In the genomic region with DNA sequence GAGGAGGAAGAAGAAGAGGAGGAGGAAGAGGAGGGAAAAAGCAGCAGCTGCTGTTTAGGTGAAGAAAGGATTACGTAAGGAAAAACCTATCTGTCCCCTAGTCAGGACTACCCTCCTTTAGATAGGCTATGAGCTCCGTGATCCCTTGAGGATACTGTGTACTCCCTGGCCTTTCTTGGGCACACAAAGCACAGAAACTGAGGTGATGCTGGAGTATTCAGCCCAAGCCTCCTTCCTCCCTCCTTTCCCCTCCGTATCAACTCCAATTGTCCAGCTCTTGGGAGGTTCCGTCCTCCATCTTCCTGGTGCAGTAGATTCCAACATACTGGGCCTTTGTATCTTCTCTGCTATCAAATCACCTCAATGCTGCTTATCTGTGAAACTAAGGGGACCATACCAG, we compare ENCODE assay signal across 14 mouse cellular contexts. TPM values are rescaled to one million over a fixed set of nuclear protein-coding genes. Genes with fewer than 3 reads are reported as not detected.
DNase-seq lines count a peak whose midpoint lies in the region; ATAC-seq lines count a peak whose summit lies in the region.
"Had no signal": no experiment of that assay in that cellular context is flagged by ENCODE, and none has a peak within 500 bp of the region (broad histone marks: within the 10 kb centered on the region; RNA-seq: fewer than 3 reads in every experiment).

No protein-coding gene starts in this region.

- H3K36me3 ChIP-seq in heart, embryonic 11.5 days (ENCODE audit: control insufficient read depth, insufficient read depth, low read length), result peaks cover 22% of the 10 kb centered on the region
- H3K36me3 ChIP-seq in kidney, embryonic 15.5 days, result peaks cover 55% of the 10 kb centered on the region
- H3K36me3 ChIP-seq in neural tube, embryonic 12.5 days, result peaks cover 16% of the 10 kb centered on the region

- peaks cover 39% of the 10 kb centered on the region for H3K4me1 ChIP-seq in heart, embryonic 11.5 days (ENCODE audit: control insufficient read depth, insufficient read depth, low read length)
- peaks cover 45% of the 10 kb centered on the region for H3K4me1 ChIP-seq in kidney, embryonic 15.5 days
- peaks cover 38% of the 10 kb centered on the region for H3K4me1 ChIP-seq in neural tube, embryonic 12.5 days

- peak overlapping the region; percentile 77 for H3K4me2 ChIP-seq in heart, embryonic 11.5 days
- peak overlapping the region; percentile 93 for H3K4me2 ChIP-seq in kidney, embryonic 15.5 days
- H3K4me2 ChIP-seq in neural tube, embryonic 12.5 days (replicated peaks), result 0 out of 2 replicates have a peak overlapping the region, but pooled peaks have one; percentile 46

- no peak overlapping the region; the same call in 1 of the 2 replicates for H3K9ac ChIP-seq in heart, embryonic 11.5 days (ENCODE audit: low read depth, low read length)
- 0 out of 2 replicates have a peak overlapping the region, but pooled peaks have one; percentile 33 for H3K9ac ChIP-seq in kidney, embryonic 15.5 days
- no peak overlapping the region for H3K9ac ChIP-seq in neural tube, embryonic 12.5 days

- H3K27me3 ChIP-seq in heart, embryonic 11.5 days (ENCODE audit: control insufficient read depth, insufficient read depth, low read length), result no peaks in the 10 kb centered on the region
- no peaks in the 10 kb centered on the region for H3K27me3 ChIP-seq in kidney, embryonic 15.5 days
- no peaks in the 10 kb centered on the region for H3K27me3 ChIP-seq in neural tube, embryonic 12.5 days (replicated peaks)

- 87% methylated on average over 4 of the region's 4 CpGs for WGBS in heart, embryonic 11.5 days (ENCODE audit: insufficient replicate concordance)
- 86% methylated on average over 4 of the region's 4 CpGs for WGBS in kidney, embryonic 15.5 days
- WGBS in neural tube, embryonic 12.5 days, result 94% methylated on average over 4 of the region's 4 CpGs

- intact Hi-C loops in heart, postnatal 10 days (cut with DNase I), result no loop called here

- H3K4me3 ChIP-seq in heart, embryonic 11.5 days (ENCODE audit: low read depth, low read length), result no peak overlapping the region
- no peak overlapping the region for H3K4me3 ChIP-seq in kidney, embryonic 15.5 days (replicated peaks)
- no peak overlapping the region for H3K4me3 ChIP-seq in neural tube, embryonic 12.5 days

- no peak for DNase-seq in heart, postnatal 10 days
- DNase-seq in kidney, postnatal 14 days, result no peak
- no peak for DNase-seq in neural tube, embryonic 10.5 days (ENCODE audit: extremely low spot score, low spot score)
- no peak for DNase-seq in cerebellum, adult 18-20 months
- no peak for DNase-seq in gastrocnemius, postnatal 10 days
- DNase-seq: kidney, adult 9 months; right cerebral cortex, postnatal 14 days had no signal

- ATAC-seq in heart, embryonic 11.5 days (replicated peaks; ENCODE audit: insufficient number of reproducible peaks, low FRiP score, low TSS enrichment), result no peak
- ATAC-seq in kidney, embryonic 15.5 days (replicated peaks; ENCODE audit: low FRiP score), result no peak
- no peak for ATAC-seq in neural tube, embryonic 12.5 days (ENCODE audit: low FRiP score, low read depth)

- H3K27ac ChIP-seq in heart, embryonic 11.5 days (ENCODE audit: low read depth, low read length), result no peak overlapping the region
- H3K27ac ChIP-seq in kidney, embryonic 15.5 days, result no peak overlapping the region
- H3K27ac ChIP-seq in neural tube, embryonic 12.5 days, result no peak overlapping the region

- H3K9me3 ChIP-seq in heart, embryonic 11.5 days (replicated peaks; ENCODE audit: control insufficient read depth, low read length), result peaks cover 3% of the 10 kb centered on the region; the same call in 1 of the 2 replicates
- no peaks in the 10 kb centered on the region for H3K9me3 ChIP-seq in kidney, embryonic 15.5 days (replicated peaks)
- no peaks in the 10 kb centered on the region for H3K9me3 ChIP-seq in neural tube, embryonic 12.5 days
- H3K9me3 ChIP-seq: heart, embryonic 10.5 days had no signal

RNA-seq across cellular contexts. Expression of gene Snx33, which starts 5.4 kb away (rescaled TPM):
- 4.5 and 5.2 TPM in 2 replicates for polyA plus RNA-seq in heart, embryonic 11.5 days (2014; fragmentation: Nextera tagmentation; extraction: Ambion mirVana)
- total RNA-seq in heart, postnatal 10 days (2021), result 10 to 100 TPM; 11.5 to 13.1 TPM
- polyA plus RNA-seq in kidney, embryonic 15.5 days (2015; fragmentation: Nextera tagmentation; extraction: Ambion mirVana), result 9.2 and 10.5 TPM in 2 replicates
- polyA plus RNA-seq in neural tube, embryonic 12.5 days (2016; fragmentation: Nextera tagmentation; extraction: Ambion mirVana), result 5.6 and 6.5 TPM in 2 replicates
- total RNA-seq in gastrocnemius, postnatal 10 days (2021), result 1 to 10 TPM; 7.0 to 9.3 TPM

RNA-seq across cellular contexts. Expression of gene Imp3, which starts 14.5 kb away (rescaled TPM):
- polyA plus RNA-seq in heart, embryonic 11.5 days (2014; fragmentation: Nextera tagmentation; extraction: Ambion mirVana), result 65.6 and 66.0 TPM in 2 replicates
- total RNA-seq in heart, postnatal 10 days (2021), result 10 to 100 TPM; 45.5 to 48.7 TPM
- 90.8 and 93.7 TPM in 2 replicates for polyA plus RNA-seq in kidney, embryonic 15.5 days (2015; fragmentation: Nextera tagmentation; extraction: Ambion mirVana)
- 67.8 and 71.7 TPM in 2 replicates for polyA plus RNA-seq in neural tube, embryonic 12.5 days (2016; fragmentation: Nextera tagmentation; extraction: Ambion mirVana)
- total RNA-seq in gastrocnemius, postnatal 10 days (2021), result 10 to 100 TPM; 43.0 to 46.6 TPM

RNA-seq across cellular contexts. Expression of gene Snupn, which starts 27.9 kb away (rescaled TPM):
- 19.0 and 21.6 TPM in 2 replicates for polyA plus RNA-seq in heart, embryonic 11.5 days (2014; fragmentation: Nextera tagmentation; extraction: Ambion mirVana)
- 1 to 10 TPM; 8.8 to 9.1 TPM for total RNA-seq in heart, postnatal 10 days (2021)
- 24.1 and 28.3 TPM in 2 replicates for polyA plus RNA-seq in kidney, embryonic 15.5 days (2015; fragmentation: Nextera tagmentation; extraction: Ambion mirVana)
- 28.2 and 28.7 TPM in 2 replicates for polyA plus RNA-seq in neural tube, embryonic 12.5 days (2016; fragmentation: Nextera tagmentation; extraction: Ambion mirVana)
- total RNA-seq in gastrocnemius, postnatal 10 days (2021), result 1 to 10 TPM; 6.4 to 6.8 TPM

RNA-seq across cellular contexts. Expression of gene Cspg4, which starts 57.9 kb away (rescaled TPM):
- polyA plus RNA-seq in heart, embryonic 11.5 days (2014; fragmentation: Nextera tagmentation; extraction: Ambion mirVana), result 18.6 and 22.0 TPM in 2 replicates
- total RNA-seq in heart, postnatal 10 days (2021), result 10 to 100 TPM; 42.6 to 43.4 TPM
- 25.0 and 26.5 TPM in 2 replicates for polyA plus RNA-seq in kidney, embryonic 15.5 days (2015; fragmentation: Nextera tagmentation; extraction: Ambion mirVana)
- polyA plus RNA-seq in neural tube, embryonic 12.5 days (2016; fragmentation: Nextera tagmentation; extraction: Ambion mirVana), result 5.3 and 5.8 TPM in 2 replicates
- total RNA-seq in gastrocnemius, postnatal 10 days (2021), result 10 to 100 TPM; 22.0 to 31.7 TPM
- total RNA-seq: megakaryocyte, adult 5-6 weeks; monocyte, adult 5-6 weeks had no signal

RNA-seq across cellular contexts. Expression of gene Odf3l1, which starts 58.3 kb away (rescaled TPM):
- polyA plus RNA-seq in heart, embryonic 11.5 days (2014; fragmentation: Nextera tagmentation; extraction: Ambion mirVana), result 0.82 and 0.87 TPM in 2 replicates
- total RNA-seq in heart, postnatal 10 days (2021), result under 1 TPM in 1 of 2 experiments, not detected in 1; 0.32 TPM
- 0.17 and 0.22 TPM in 2 replicates for polyA plus RNA-seq in kidney, embryonic 15.5 days (2015; fragmentation: Nextera tagmentation; extraction: Ambion mirVana)
- not detected in 2 replicates for polyA plus RNA-seq in neural tube, embryonic 12.5 days (2016; fragmentation: Nextera tagmentation; extraction: Ambion mirVana)
- total RNA-seq in gastrocnemius, postnatal 10 days (2021), result under 1 TPM; 0.72 to 0.82 TPM
- total RNA-seq: liver, adult 2 months; megakaryocyte, adult 5-6 weeks; monocyte, adult 5-6 weeks had no signal
